Mouse (Mus musculus) right cerebral cortex, postnatal 10 days (tissue): ENCODE data around the gene Olfr452.

Source experiments
- DNase-seq, 2 experiments: peaks; one replicate each; pipeline ENCODE4 v3.0.0; 2021; ENCODE audit warnings: low spot score in 2 of 2

The Olfr452 gene

GRCm38 (mm10) chr6:42784793-42785192, at the start of gene Olfr452:
Olfr452 (plus strand) TSS chr6:42785093.
- DNase-seq: no peak

- no peak for DNase-seq
Observed at GRCm38 (mm10) chr6:42739071-42739470, 45.8 kb upstream of the Olfr452 start, which contains the start of gene Olfr453. Olfr453 (plus strand) TSS chr6:42739371.

GRCm38 (mm10) chr6:42742303-42742702, 42.6 kb upstream of the Olfr452 start:
- peak; percentile 20 to 25 for DNase-seq

GRCm38 (mm10) chr6:42747846-42748245, 37.0 kb upstream of the Olfr452 start:
- no peak for DNase-seq

GRCm38 (mm10) chr6:42756104-42756503, 28.8 kb upstream of the Olfr452 start, which contains the start of gene Olfr38:
Olfr38 (plus strand) TSS chr6:42756404.
- DNase-seq: no peak

- DNase-seq: no peak
Observed at GRCm38 (mm10) chr6:42777066-42777465, 7.8 kb upstream of the Olfr452 start.

- no peak for DNase-seq
Observed at GRCm38 (mm10) chr6:42790247-42790948, 5.5 kb downstream of the Olfr452 start.

- peak; percentile 30 to 47 for DNase-seq
Observed at GRCm38 (mm10) chr6:42790949-42791556, 6.2 kb downstream of the Olfr452 start.

- DNase-seq: no peak
Observed at GRCm38 (mm10) chr6:42794982-42795381, 10.1 kb downstream of the Olfr452 start.

- DNase-seq: no peak
Observed at GRCm38 (mm10) chr6:42811639-42812038, 26.7 kb downstream of the Olfr452 start, which contains the start of gene Olfr450. Olfr450 (plus strand) TSS chr6:42811939.

- DNase-seq: no peak
Observed at GRCm38 (mm10) chr6:42834084-42834483, 49.2 kb downstream of the Olfr452 start, which contains the start of gene Olfr449. Olfr449 (plus strand) TSS chr6:42834384.
